Mouse (Mus musculus): ENCODE measurements around the gene Ap2s1.
A peak's percentile ranks its signal among the peaks of the same experiment; 100 is the strongest.

Gene Ap2s1

GRCm38 (mm10) chr7:16755362-16756017 lies 17.3 kb downstream of the Ap2s1 start:
- no peak for DNase-seq

- DNase-seq = no peak
Observed at GRCm38 (mm10) chr7:16758872-16759574, 20.8 kb downstream of the Ap2s1 start.

- no peak for DNase-seq
Observed at GRCm38 (mm10) chr7:16760292-16760691, 22.1 kb downstream of the Ap2s1 start.

- DNase-seq = no peak
Observed at GRCm38 (mm10) chr7:16761005-16761481, 22.8 kb downstream of the Ap2s1 start.

- DNase-seq = no peak
Observed at GRCm38 (mm10) chr7:16761630-16762029, 23.4 kb downstream of the Ap2s1 start.

GRCm38 (mm10) chr7:16763463-16764218 lies 25.4 kb downstream of the Ap2s1 start:
- no peak for DNase-seq

GRCm38 (mm10) chr7:16766443-16766842 lies 28.2 kb downstream of the Ap2s1 start:
- no peak for DNase-seq

- no peak for DNase-seq
Observed at GRCm38 (mm10) chr7:16775888-16776287, 37.7 kb downstream of the Ap2s1 start.

- DNase-seq = no peak
Observed at GRCm38 (mm10) chr7:16780076-16780475, 41.9 kb downstream of the Ap2s1 start.

GRCm38 (mm10) chr7:16780825-16781554 lies 42.8 kb downstream of the Ap2s1 start, which contains the start of gene Slc1a5:
Gene Slc1a5 (plus strand): TSS chr7:16781340.
- peak; percentile 34 for DNase-seq

- DNase-seq = no peak
Observed at GRCm38 (mm10) chr7:16781555-16781815, 43.3 kb downstream of the Ap2s1 start.

- DNase-seq = no peak
Observed at GRCm38 (mm10) chr7:16781816-16782554, 43.8 kb downstream of the Ap2s1 start.

GRCm38 (mm10) chr7:16782555-16783125 lies 44.4 kb downstream of the Ap2s1 start:
- DNase-seq = no peak

GRCm38 (mm10) chr7:16783224-16783688 lies 45.0 kb downstream of the Ap2s1 start:
- no peak for DNase-seq

GRCm38 (mm10) chr7:16783758-16784415 lies 45.7 kb downstream of the Ap2s1 start:
- DNase-seq = no peak

- no peak for DNase-seq
Observed at GRCm38 (mm10) chr7:16784498-16784976, 46.3 kb downstream of the Ap2s1 start.

- DNase-seq = no peak
Observed at GRCm38 (mm10) chr7:16785541-16786083, 47.4 kb downstream of the Ap2s1 start.

GRCm38 (mm10) chr7:16792316-16792715 lies 54.1 kb downstream of the Ap2s1 start:
- DNase-seq = no peak

GRCm38 (mm10) chr7:16793010-16793725 lies 55.0 kb downstream of the Ap2s1 start:
- DNase-seq = no peak

GRCm38 (mm10) chr7:16794886-16795285 lies 56.7 kb downstream of the Ap2s1 start:
- no peak for DNase-seq

Data from cerebellum, adult 11-12 months (tissue).